Mouse (Mus musculus): ENCODE data around the gene Olfr1462. TPM values are rescaled to one million over a fixed set of nuclear protein-coding genes. Genes with fewer than 3 reads are reported as not detected.

Olfr1462 gene
- not detected for total RNA-seq (2021)
- long read RNA-seq, experiment 1: 0 reads
- long read RNA-seq, experiment 2: 0 reads

DNA sequence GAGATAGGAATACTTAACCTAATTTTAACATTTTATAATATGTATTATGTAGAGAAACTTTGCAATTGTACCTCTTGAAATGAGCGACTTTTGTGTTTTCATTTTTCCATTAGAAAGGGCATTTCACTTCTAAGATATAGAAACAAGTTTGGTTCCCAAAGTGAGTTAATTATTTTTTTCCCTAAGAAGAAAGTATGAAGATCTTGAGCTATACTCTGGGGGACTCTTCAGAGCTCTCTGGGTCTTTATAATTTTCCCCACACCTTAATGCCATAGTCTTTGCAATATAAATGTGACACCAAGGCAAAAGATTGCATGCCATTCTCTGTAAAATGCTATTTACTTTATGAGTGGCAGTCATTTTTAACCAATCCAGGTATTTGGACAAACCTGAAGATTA lies at the start of gene Olfr1462:
Gene Olfr1462 (plus strand): TSS at position 301 of the 400 bp plus-strand sequence.
- intact Hi-C loops (cut with DNase I; ENCODE audit: low total_unique reads): no loop called here
- DNase-seq: no peak

- intact Hi-C loops (cut with DNase I; ENCODE audit: low total_unique reads): no loop called here
- no peak for DNase-seq
Observed at GRCm38 (mm10) chr19:13149449-13149848, 36.1 kb upstream of the Olfr1462 start, which contains the start of gene Olfr1459. Gene Olfr1459 (minus strand): TSS chr19:13149549.

- intact Hi-C loops (cut with DNase I; ENCODE audit: low total_unique reads): no loop called here
- no peak for DNase-seq
Observed at GRCm38 (mm10) chr19:13162700-13163099, 22.8 kb upstream of the Olfr1462 start, which contains the start of gene Olfr1461. Gene Olfr1461 (plus strand): TSS chr19:13163000.

- intact Hi-C loops (cut with DNase I; ENCODE audit: low total_unique reads): no loop called here
- DNase-seq: peak; percentile 2
Observed at GRCm38 (mm10) chr19:13221666-13222065, 36.1 kb downstream of the Olfr1462 start.

GRCm38 (mm10) chr19:13231028-13231427 lies 45.5 kb downstream of the Olfr1462 start, which contains the start of gene Olfr1463:
Gene Olfr1463 (plus strand): TSS chr19:13231328.
- no peak for DNase-seq
- intact Hi-C loops (cut with DNase I; ENCODE audit: low total_unique reads): no loop called here

Other genes with a start within 250 kb of the Olfr1462 start
- not detected for gene Olfr1450, start 235.5 kb upstream of the Olfr1462 start, total RNA-seq (2021)
- not detected for gene Olfr1451, start 190.7 kb upstream of the Olfr1462 start, total RNA-seq (2021)
- not detected for gene Olfr1453, start 157.4 kb upstream of the Olfr1462 start, total RNA-seq (2021)
- gene Olfr1454, start 125.1 kb upstream of the Olfr1462 start, total RNA-seq (2021): not detected
- gene Olfr1457, start 87.8 kb upstream of the Olfr1462 start, total RNA-seq (2021): not detected
- not detected for gene Olfr1458, start 79.0 kb upstream of the Olfr1462 start, total RNA-seq (2021)
- under 1 TPM in 1 of 2 experiments, not detected in 1; 0.02 TPM for gene Olfr1459, start 36.2 kb upstream of the Olfr1462 start, total RNA-seq (2021)
- not detected for gene Olfr1461, start 22.7 kb upstream of the Olfr1462 start, total RNA-seq (2021)
- gene Olfr1463, start 45.6 kb downstream of the Olfr1462 start, total RNA-seq (2021): not detected
- not detected for gene Olfr1465, start 129.8 kb downstream of the Olfr1462 start, total RNA-seq (2021)
- gene Olfr1466, start 153.1 kb downstream of the Olfr1462 start, total RNA-seq (2021): not detected
- gene Olfr1467, start 176.5 kb downstream of the Olfr1462 start, total RNA-seq (2021): not detected
- not detected for gene Olfr1469, start 222.1 kb downstream of the Olfr1462 start, total RNA-seq (2021)